Mouse (Mus musculus) heart, adult 2 months (tissue): ENCODE measurements around the gene Tpsab1.

ENCODE experiments used
- CTCF ChIP-seq: fragments of 200-600 bp; IDR thresholded peaks from 2 replicates; pipeline ENCODE4 v1.8.1; 2022; ENCODE audit warnings: antibody characterized with exemption, mild to moderate bottlenecking, moderate library complexity
- POLR2A ChIP-seq: fragments of 200-500 bp; IDR thresholded peaks from 2 replicates; pipeline ENCODE4 v1.6.1; 2011; ENCODE audit warnings: mild to moderate bottlenecking, low read depth, low read length, control low read depth; ENCODE audit not compliant: insufficient read depth

- TF ChIP-seq CTCF (no peak), POLR2A (no peak)
Measured at GRCm38 (mm10) chr17:25293495-25293894, 51.9 kb downstream of the Tpsab1 start.
